Mouse (Mus musculus) midbrain, postnatal 0 days (tissue): Measurements from ENCODE around the gene Sf3a3. TPM values are rescaled to one million over a fixed set of nuclear protein-coding genes. Genes with fewer than 3 reads are reported as not detected.

ENCODE experiments used
- ATAC-seq: fragments of 200-750 bp; cut with Nextera tagmentation; 2 replicates; pipeline ENCODE4 v1.8.0; 2017; ENCODE audit warnings: moderate number of reproducible peaks, mild to moderate bottlenecking, moderate TSS enrichment, moderate library complexity; ENCODE audit not compliant: low FRiP score
- DNase-seq: peaks from one replicate; pipeline ENCODE4 v3.0.0-alpha.2; 2015; ENCODE audit warnings: low spot score
- H3K27ac ChIP-seq: fragments of 300-500 bp; sonication (generic); 2 replicates; pipeline ENCODE4 v1.5.1; 2014; ENCODE audit warnings: low read depth, mild to moderate bottlenecking, low read length, mixed read lengths
- H3K27me3 ChIP-seq: fragments of 300-500 bp; sonication (generic); 2 replicates; pipeline ENCODE4 v1.6.1; 2014; ENCODE audit warnings: low read length, control low read depth, mixed read lengths; ENCODE audit not compliant: insufficient read depth
- H3K36me3 ChIP-seq: fragments of 300-500 bp; sonication (generic); 2 replicates; pipeline ENCODE4 v1.6.1; 2014; ENCODE audit warnings: low read length, control low read depth, mixed read lengths; ENCODE audit not compliant: insufficient read depth
- H3K4me1 ChIP-seq: fragments of 300-500 bp; sonication (generic); 2 replicates; pipeline ENCODE4 v1.6.1; 2014; ENCODE audit warnings: mild to moderate bottlenecking, control low read depth, antibody characterized with exemption, low read length, mixed read lengths; ENCODE audit not compliant: insufficient read depth
- H3K4me2 ChIP-seq: fragments of 300-500 bp; sonication (generic); 2 replicates; pipeline ENCODE4 v1.6.1; 2014; ENCODE audit warnings: low read depth, mild to moderate bottlenecking, low read length, mixed read lengths; ENCODE audit not compliant: poor library complexity, severe bottlenecking
- H3K4me3 ChIP-seq: fragments of 300-500 bp; sonication (generic); 2 replicates; pipeline ENCODE4 v1.5.1; 2014; ENCODE audit warnings: low read depth, mild to moderate bottlenecking, low read length, moderate library complexity
- H3K9ac ChIP-seq: fragments of 300-500 bp; sonication (generic); replicated peaks from 2 replicates; pipeline ENCODE4 v1.6.1; 2014; ENCODE audit warnings: mild to moderate bottlenecking, low read length, moderate library complexity, mixed read lengths; ENCODE audit not compliant: poor library complexity, severe bottlenecking
- H3K9me3 ChIP-seq: fragments of 300-500 bp; sonication (generic); 2 replicates; pipeline ENCODE4 v1.6.1; 2016; ENCODE audit warnings: low read length, control low read depth
- CTCF ChIP-seq: IDR thresholded peaks from 2 replicates; pipeline ENCODE4 v1.5.1; 2016; ENCODE audit warnings: antibody characterized with exemption, mild to moderate bottlenecking
- WGBS: fragments of 180-500 bp; shearing (Covaris S2); extraction: QIAGEN DNeasy Blood & Tissue Kit; methylation state at CpG from one replicate; pipeline ENCODE4 v1.1.7; 2014; 5-methylcytosine and 5-hydroxymethylcytosine counted together
- microRNA counts: library from miRNA; unstranded; fragments of <30 nt; microRNA quantifications from one replicate; lab custom pipeline; 2015
- microRNA-seq: library from miRNA; unstranded; fragments of <30 nt; microRNA quantifications from one replicate; pipeline ENCODE4, GENCODE M21; 2016; ENCODE audit warnings: borderline number of aligned reads
- polyA plus RNA-seq: library from polyadenylated mRNA; unstranded; fragments of >200 nt; fragmentation: Nextera tagmentation; extraction: Ambion mirVana; gene quantifications from 2 replicates; pipeline ENCODE4 v1.2.1, GENCODE M21; 2015
- total RNA-seq: library from RNA; depleted of rRNA; stranded (reverse); fragments of >200 nt; gene quantifications from 2 replicates; pipeline ENCODE4 v1.2.3, GENCODE M21; 2014; rRNA removed

Sf3a3 gene
- total and polyA plus RNA-seq, 2 experiments from 2014 or later, result 32.8 to 75.9 TPM

- ATAC-seq (no peak), DNase-seq (no peak)
- H3K4me3 ChIP-seq, result no peak overlapping the region
- H3K4me1 ChIP-seq, result no peaks in the 10 kb centered on the region
- H3K9ac ChIP-seq, result no peak overlapping the region
- H3K27me3 ChIP-seq, result no peaks in the 10 kb centered on the region
- H3K9me3 ChIP-seq, result no peaks in the 10 kb centered on the region
- 52% methylated on average over 4 of the region's 4 CpGs for WGBS
- TF ChIP-seq CTCF, result no peak
- H3K27ac ChIP-seq, result no peak overlapping the region
- H3K36me3 ChIP-seq, result 0 out of 2 replicates have a peak, but pooled peaks cover 1% of the 10 kb centered on the region
- no peak overlapping the region for H3K4me2 ChIP-seq
These were observed 57.5 kb downstream of the Sf3a3 start for GRCm38 (mm10) chr4:124772125-124772524.

- Histone ChIP-seq H3K27ac (no peak overlapping the region), H3K9ac (no peak overlapping the region), H3K4me1 (no peaks in the 10 kb centered on the region), H3K36me3 (0 out of 2 replicates have a peak, but pooled peaks cover 3% of the 10 kb centered on the region), H3K27me3 (no peaks in the 10 kb centered on the region), H3K4me2 (no peak overlapping the region), H3K4me3 (no peak overlapping the region), H3K9me3 (no peaks in the 10 kb centered on the region)
- ATAC-seq (no peak), DNase-seq (no peak)
- 76% methylated on average over 2 of the region's 2 CpGs for WGBS
- TF ChIP-seq CTCF, result no peak
These were observed 58.9 kb downstream of the Sf3a3 start for GRCm38 (mm10) chr4:124773449-124773848.

- TF ChIP-seq CTCF, result no peak
- WGBS, result 93% methylated on average over 6 of the region's 6 CpGs
- DNase-seq (no peak), ATAC-seq (no peak)
- H3K36me3 ChIP-seq, result peaks cover 7% of the 10 kb centered on the region
- no peaks in the 10 kb centered on the region for H3K4me1 ChIP-seq
- no peak overlapping the region for H3K4me2 ChIP-seq
- no peak overlapping the region for H3K9ac ChIP-seq
- no peak overlapping the region for H3K27ac ChIP-seq
- H3K4me3 ChIP-seq, result no peak overlapping the region
- H3K27me3 ChIP-seq, result no peaks in the 10 kb centered on the region
- H3K9me3 ChIP-seq, result no peaks in the 10 kb centered on the region
These were observed 59.4 kb downstream of the Sf3a3 start for GRCm38 (mm10) chr4:124773995-124774394.

- TF ChIP-seq CTCF, result no peak
- H3K27me3 ChIP-seq, result no peaks in the 10 kb centered on the region
- H3K9ac ChIP-seq, result no peak overlapping the region
- H3K4me1 ChIP-seq, result no peaks in the 10 kb centered on the region
- no peak overlapping the region for H3K27ac ChIP-seq
- no peak for DNase-seq
- H3K9me3 ChIP-seq, result no peaks in the 10 kb centered on the region
- no peak overlapping the region for H3K4me2 ChIP-seq
- no peak for ATAC-seq
- no peak overlapping the region for H3K4me3 ChIP-seq
- H3K36me3 ChIP-seq, result peaks cover 11% of the 10 kb centered on the region
- 72% methylated on average over 2 of the region's 2 CpGs for whole genome bisulfite sequencing
These were observed 59.9 kb downstream of the Sf3a3 start for GRCm38 (mm10) chr4:124774429-124774828.

GRCm38 (mm10) chr4:124781361-124781760 lies 66.8 kb downstream of the Sf3a3 start:
- Histone ChIP-seq H3K4me1 (no peaks in the 10 kb centered on the region), H3K9me3 (no peaks in the 10 kb centered on the region), H3K4me2 (no peak overlapping the region), H3K27ac (no peak overlapping the region), H3K36me3 (peaks cover 63% of the 10 kb centered on the region), H3K27me3 (no peaks in the 10 kb centered on the region), H3K4me3 (no peak overlapping the region), H3K9ac (no peak overlapping the region)
- WGBS, result 83% methylated on average over 7 of the region's 7 CpGs
- DNase-seq, result no peak
- ATAC-seq, result no peak
- TF ChIP-seq CTCF, result no peak

MicroRNA genes within 50 kb of the gene (microRNA counts, 519-probe panel; counts per million panel counts)
- 528 counts per million, percentile 58 among the panel's probes with 10 or more counts for microRNA mmu-miR-697 (lab: Ali Mortazavi, UCI)
- microRNA mmu-miR-698 (lab: Ali Mortazavi, UCI), result 528 counts per million, percentile 58 among the panel's probes with 10 or more counts

Small RNAs within 50 kb of the gene (microRNA-seq; reads per million reads assigned to microRNA genes)
- gene Gm24721 (not detected), gene Mir697 (not detected), gene Mir698 (not detected)

Other genes with a start within 250 kb of the Sf3a3 start
- gene 3100002H09Rik, start 104.0 kb upstream of the Sf3a3 start, total RNA-seq, result not detected in 2 replicates
- 0.19 TPM in 1 of 2 replicates, not detected in the other for gene 3100002H09Rik, start 104.0 kb upstream of the Sf3a3 start, polyA plus RNA-seq
- gene Pou3f1, start 58.0 kb upstream of the Sf3a3 start, total RNA-seq, result 17.7 and 19.8 TPM in 2 replicates
- gene Pou3f1, start 58.0 kb upstream of the Sf3a3 start, polyA plus RNA-seq, result 11.4 and 11.5 TPM in 2 replicates
- gene Utp11, start 21.2 kb upstream of the Sf3a3 start, total RNA-seq, result 10.3 and 10.9 TPM in 2 replicates
- 30.7 and 31.7 TPM in 2 replicates for gene Utp11, start 21.2 kb upstream of the Sf3a3 start, polyA plus RNA-seq
- 5.0 and 6.9 TPM in 2 replicates for gene Fhl3, start 14.1 kb upstream of the Sf3a3 start, total RNA-seq
- 1.7 and 2.0 TPM in 2 replicates for gene Fhl3, start 14.1 kb upstream of the Sf3a3 start, polyA plus RNA-seq
- gene Inpp5b, start 27.1 kb downstream of the Sf3a3 start, total RNA-seq, result 19.0 and 20.5 TPM in 2 replicates
- 14.3 and 16.0 TPM in 2 replicates for gene Inpp5b, start 27.1 kb downstream of the Sf3a3 start, polyA plus RNA-seq
- gene Mtf1, start 87.3 kb downstream of the Sf3a3 start, total RNA-seq, result 7.0 and 15.5 TPM in 2 replicates
- gene Mtf1, start 87.3 kb downstream of the Sf3a3 start, polyA plus RNA-seq, result 22.1 and 24.7 TPM in 2 replicates
- gene Yrdc, start 135.9 kb downstream of the Sf3a3 start, total RNA-seq, result 54.5 and 78.4 TPM in 2 replicates
- gene Yrdc, start 135.9 kb downstream of the Sf3a3 start, polyA plus RNA-seq, result 48.9 and 55.7 TPM in 2 replicates
- 163 and 181 TPM in 2 replicates for gene 1110065P20Rik, start 136.4 kb downstream of the Sf3a3 start, total RNA-seq
- 135 and 141 TPM in 2 replicates for gene 1110065P20Rik, start 136.4 kb downstream of the Sf3a3 start, polyA plus RNA-seq
- 43.7 and 50.5 TPM in 2 replicates for gene Maneal, start 147.4 kb downstream of the Sf3a3 start, total RNA-seq
- 9.4 and 9.5 TPM in 2 replicates for gene Maneal, start 147.4 kb downstream of the Sf3a3 start, polyA plus RNA-seq
- 43.4 and 50.1 TPM in 2 replicates for gene Epha10, start 166.1 kb downstream of the Sf3a3 start, total RNA-seq
- gene Epha10, start 166.1 kb downstream of the Sf3a3 start, polyA plus RNA-seq, result 14.8 and 15.3 TPM in 2 replicates
- gene 9930104L06Rik, start 222.3 kb downstream of the Sf3a3 start, total RNA-seq, result 15.6 and 21.7 TPM in 2 replicates
- gene 9930104L06Rik, start 222.3 kb downstream of the Sf3a3 start, polyA plus RNA-seq, result 8.9 and 9.3 TPM in 2 replicates
- gene Cdca8, start 224.5 kb downstream of the Sf3a3 start, total RNA-seq, result 3.0 and 6.3 TPM in 2 replicates
- 10.3 and 14.8 TPM in 2 replicates for gene Cdca8, start 224.5 kb downstream of the Sf3a3 start, polyA plus RNA-seq